Mouse (Mus musculus): ENCODE data around the gene Dtd2. TPM values are rescaled to one million over a fixed set of nuclear protein-coding genes. Genes with fewer than 3 reads are reported as not detected.

The Dtd2 gene
- total and polyA plus RNA-seq, 3 experiments = 15.5 to 22.4 TPM; not detected in 1

GRCm38 (mm10) chr12:51972269-51973065 is 33.8 kb downstream of the Dtd2 start:
- Histone ChIP-seq H3K4me1 (ENCODE audit: control insufficient read depth in 1 of 2, insufficient read depth in 2 of 2, low read length in 2 of 2) (peaks cover 5 to 12% of the 10 kb centered on the region in 2 experiments), H3K4me3 (ENCODE audit: control insufficient read depth in 1 of 2, insufficient read depth in 1 of 2, low read depth in 2 of 2, low read length in 2 of 2) (no peak overlapping the region), H3K9me3 (replicated peaks; ENCODE audit: insufficient read depth, low read length) (no peaks in the 10 kb centered on the region), H3K27ac (ENCODE audit: control insufficient read depth, low read depth, low read length) (no peak overlapping the region), H3K9ac (ENCODE audit: control insufficient read depth, low read depth, low read length, poor library complexity, severe bottlenecking) (no peak overlapping the region), H3K27me3 (ENCODE audit: control insufficient read depth in 1 of 2, insufficient read depth in 2 of 2, low read length in 2 of 2) (no peaks in the 10 kb centered on the region), H3K79me2 (ENCODE audit: control insufficient read depth, insufficient read depth, low read length, poor library complexity) (peaks cover 21% of the 10 kb centered on the region), H3K36me3 (ENCODE audit: control insufficient read depth in 1 of 2, insufficient read depth in 2 of 2, low read length in 2 of 2) (peaks cover 0 to 17% of the 10 kb centered on the region in 2 experiments; a peak in 3 of 4 replicates)
- peak; percentile 62 for DNase-seq (ENCODE audit: low read depth, low spot score)
- no peak for TF ChIP-seq BHLHE40 (IDR thresholded peaks at IDR 0.05; ENCODE audit: borderline replicate concordance, low read depth, low read length)
- peak; percentile 47 to 55 (median 48); a peak in 5 of 6 replicates for TF ChIP-seq CTCF (IDR thresholded peaks at IDR 0.05 in 2 of 3, conservative IDR thresholded peaks at IDR 0.05 in 1 of 3; ENCODE audit: control insufficient read depth in 1 of 3, insufficient read depth in 1 of 3, low read depth in 2 of 3, low read length in 3 of 3, poor library complexity in 1 of 3, severe bottlenecking in 1 of 3)
- no peak for TF ChIP-seq CHD2 (IDR thresholded peaks at IDR 0.05; ENCODE audit: low read length)
- TF ChIP-seq RAD21 (IDR thresholded peaks at IDR 0.05; ENCODE audit: low read depth, low read length) = peak; percentile 17
- TF ChIP-seq TBP (IDR thresholded peaks at IDR 0.05; ENCODE audit: low read depth, low read length) = no peak
- TF ChIP-seq SIN3A (IDR thresholded peaks at IDR 0.05; ENCODE audit: low read length) = no peak
- TF ChIP-seq SMC3 (IDR thresholded peaks at IDR 0.05; ENCODE audit: low read depth, low read length) = peak; percentile 29
- TF ChIP-seq NRF1 (IDR thresholded peaks at IDR 0.05; ENCODE audit: insufficient read depth, low read depth, low read length, poor library complexity, severe bottlenecking) = no peak

GRCm38 (mm10) chr12:51971070-51971664 is 35.1 kb downstream of the Dtd2 start, which contains the start of gene Heatr5a:
Gene Heatr5a, minus strand, starts transcription at chr12:51971321.
- Histone ChIP-seq H3K27ac (ENCODE audit: control insufficient read depth, low read depth, low read length) (peak within 1 kb of the TSS; percentile 98), H3K9ac (ENCODE audit: control insufficient read depth, low read depth, low read length, poor library complexity, severe bottlenecking) (peak within 1 kb of the TSS; percentile 100)
- peak; percentile 91 for DNase-seq (ENCODE audit: low read depth, low spot score)
- TF ChIP-seq MYC (IDR thresholded peaks at IDR 0.05; ENCODE audit: low read depth, low read length) (peak; percentile 41; the same call in 1 of the 2 replicates), MXI1 (IDR thresholded peaks at IDR 0.05; ENCODE audit: low read depth, low read length) (peak; percentile 87), POLR2A (IDR thresholded peaks at IDR 0.05; ENCODE audit: control insufficient read depth in 1 of 2, insufficient read depth in 1 of 2, low read depth in 1 of 2, low read length in 2 of 2, poor library complexity in 1 of 2) (peak; percentile 85 to 89), ZKSCAN1 (IDR thresholded peaks at IDR 0.05; ENCODE audit: low read depth, low read length) (no peak), CTCF (IDR thresholded peaks at IDR 0.05 in 2 of 3, conservative IDR thresholded peaks at IDR 0.05 in 1 of 3; ENCODE audit: control insufficient read depth in 1 of 3, insufficient read depth in 1 of 3, low read depth in 2 of 3, low read length in 3 of 3, poor library complexity in 1 of 3, severe bottlenecking in 1 of 3) (no peak), CHD2 (IDR thresholded peaks at IDR 0.05; ENCODE audit: low read length) (no peak), SIN3A (IDR thresholded peaks at IDR 0.05; ENCODE audit: low read length) (peak; percentile 98), JUND (IDR thresholded peaks at IDR 0.05; ENCODE audit: low read depth, low read length) (no peak), TCF12 (IDR thresholded peaks at IDR 0.05; ENCODE audit: low read depth, low read length) (peak; percentile 73), MYB (IDR thresholded peaks at IDR 0.05; ENCODE audit: low read depth, low read length) (no peak), ELF1 (IDR thresholded peaks at IDR 0.05; ENCODE audit: low read depth, low read length) (peak; percentile 41; the same call in 1 of the 2 replicates), USF2 (IDR thresholded peaks at IDR 0.05; ENCODE audit: borderline replicate concordance in 1 of 2, insufficient read depth in 1 of 2, low read depth in 1 of 2, low read length in 2 of 2) (no peak), MAZ (IDR thresholded peaks at IDR 0.05; ENCODE audit: low read depth, low read length) (peak; percentile 82; the same call in 1 of the 2 replicates), USF1 (IDR thresholded peaks at IDR 0.05; ENCODE audit: low read depth, low read length) (0 out of 2 replicates have a peak, but pooled peaks have one; percentile 17), POLR2AphosphoS2 (IDR thresholded peaks at IDR 0.05; ENCODE audit: low read length) (peak; percentile 57; the same call in 1 of the 2 replicates), TBP (IDR thresholded peaks at IDR 0.05; ENCODE audit: low read depth, low read length) (peak; percentile 74), ZNF384 (IDR thresholded peaks at IDR 0.05; ENCODE audit: low read depth, low read length) (peak; percentile 75), CHD1 (IDR thresholded peaks at IDR 0.05; ENCODE audit: low read depth, low read length) (no peak; the same call in 1 of the 2 replicates), ZMIZ1 (IDR thresholded peaks at IDR 0.05; ENCODE audit: low read depth, low read length) (peak; percentile 51; the same call in 1 of the 2 replicates), HCFC1 (IDR thresholded peaks at IDR 0.05; ENCODE audit: low read depth, low read length) (peak; percentile 90), MEF2A (IDR thresholded peaks at IDR 0.05; ENCODE audit: extremely low read depth, insufficient replicate concordance, low read depth, low read length, poor library complexity, severe bottlenecking) (peak; percentile 8; the same call in 1 of the 2 replicates), EP300 (IDR thresholded peaks at IDR 0.05; ENCODE audit: low read depth in 1 of 2, low read length in 2 of 2) (no peak)

More at GRCm38 (mm10) chr12:51971070-51971664, 35.1 kb downstream of the Dtd2 start, which contains the start of gene Heatr5a:
- Histone ChIP-seq H3K36me3 (ENCODE audit: control insufficient read depth in 1 of 2, insufficient read depth in 2 of 2, low read length in 2 of 2) (peaks cover 0 to 18% of the 10 kb centered on the region in 2 experiments; a peak in 3 of 4 replicates), H3K4me3 (ENCODE audit: control insufficient read depth in 1 of 2, insufficient read depth in 1 of 2, low read depth in 2 of 2, low read length in 2 of 2) (peak within 1 kb of the TSS; percentile 94 to 95), H3K9me3 (replicated peaks; ENCODE audit: insufficient read depth, low read length) (no peaks in the 10 kb centered on the region), H3K79me2 (ENCODE audit: control insufficient read depth, insufficient read depth, low read length, poor library complexity) (peaks cover 26% of the 10 kb centered on the region), H3K4me1 (ENCODE audit: control insufficient read depth in 1 of 2, insufficient read depth in 2 of 2, low read length in 2 of 2) (peaks cover 5 to 12% of the 10 kb centered on the region in 2 experiments), H3K27me3 (ENCODE audit: control insufficient read depth in 1 of 2, insufficient read depth in 2 of 2, low read length in 2 of 2) (no peaks in the 10 kb centered on the region)

All from MEL (cell line).